Mouse (Mus musculus) left cerebral cortex, adult 9 months (tissue): ENCODE measurements at regions not wholly inside any gene's neighbourhood (a gene's known extent, or its start where the extent isn't known, plus 50 kb on each side); places are given as distances from the start of the nearest gene placed in this dataset.
A peak's percentile ranks its signal among the peaks of the same experiment; 100 is the strongest.

ENCODE experiments used
- DNase-seq, 2 experiments: peaks; one replicate each; pipeline ENCODE4 v3.0.0; 2022; ENCODE audit warnings: low spot score in 2 of 2

- peak in 1 of 2 experiments; percentile 36 for DNase-seq
These were observed 790.2 kb downstream of the Slitrk5 start for GRCm38 (mm10) chr14:112465096-112465495.

DNA sequence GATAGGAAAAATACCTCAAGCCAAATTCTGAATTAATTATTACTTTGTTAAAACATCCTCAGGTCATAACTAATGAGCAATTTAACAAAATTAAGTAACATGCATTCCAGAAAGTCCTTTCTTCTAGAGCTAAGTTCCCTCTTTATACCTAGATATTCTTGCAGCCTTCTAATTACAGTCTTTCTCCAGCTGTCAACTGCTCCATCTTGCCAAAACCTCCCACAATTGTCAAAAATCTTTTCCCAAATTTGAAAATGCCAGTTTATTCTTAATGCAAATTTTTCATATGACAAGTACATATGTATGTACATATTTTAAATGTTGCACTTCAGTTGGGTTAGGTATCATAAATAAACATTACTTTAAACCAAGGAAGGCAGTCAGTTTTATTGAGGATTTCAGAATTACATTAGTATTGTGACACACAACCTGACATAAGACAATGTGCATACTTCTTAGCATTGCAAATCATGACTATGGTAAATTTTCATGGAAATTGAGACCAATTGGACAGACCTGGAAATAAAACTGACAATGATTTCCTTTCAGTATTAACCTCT is 791.5 kb downstream of the Slitrk5 start:
- DNase-seq: peak in 1 of 2 experiments; percentile 3

GRCm38 (mm10) chr14:112475541-112475940 is 800.6 kb downstream of the Slitrk5 start:
- no peak for DNase-seq
